Mouse (Mus musculus) embryonic fibroblast, embryonic 13.5 days (primary cell): Measurements from ENCODE around the gene Znhit1.

ENCODE experiments used
- CTCF ChIP-seq: IDR thresholded peaks from 2 replicates; pipeline ENCODE4 v1.5.1; 2011; ENCODE audit warnings: mild to moderate bottlenecking, control low read depth, low read length, moderate library complexity, borderline replicate concordance; ENCODE audit not compliant: insufficient read depth
- POLR2A ChIP-seq: IDR thresholded peaks from 2 replicates; pipeline ENCODE4 v1.6.1; 2011; ENCODE audit warnings: low read depth, mild to moderate bottlenecking, control low read depth, low read length, moderate library complexity

DNA sequence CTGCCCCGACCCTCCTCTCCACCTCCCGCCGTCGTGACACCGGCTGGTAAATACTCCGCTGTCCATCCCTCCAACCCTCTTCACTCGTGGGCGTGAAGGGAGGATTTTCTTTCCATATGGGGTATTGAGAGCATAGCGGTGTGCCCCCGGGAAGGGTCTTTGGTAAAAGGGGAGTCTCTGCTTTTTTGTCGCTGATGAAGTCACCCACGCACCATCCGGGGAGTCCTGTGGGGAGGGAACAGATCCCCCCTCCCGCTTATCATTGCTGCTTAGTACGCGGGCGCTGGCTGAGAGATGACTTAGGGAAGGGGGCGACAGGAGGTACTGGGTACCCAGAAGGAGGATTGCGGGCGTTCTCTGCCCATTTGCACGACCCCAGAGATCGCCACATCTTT, 42.6 kb upstream of the Znhit1 start:
- no peak for TF ChIP-seq POLR2A
- no peak for TF ChIP-seq CTCF
